Mouse (Mus musculus) Patski (cell line): Measurements from ENCODE around the gene Gm49378. TPM values are rescaled to one million over a fixed set of nuclear protein-coding genes. Genes with fewer than 3 reads are reported as not detected.

Source experiments
- ATAC-seq: fragments of 100-300 bp; one replicate; pipeline ENCODE4 v1.8.0; 2021
- CTCF ChIA-PET: fragments of 350-600 bp; sonication (Branson Sonifier 250); formaldehyde crosslinking; loops from one replicate; lab custom pipeline; 2022; ENCODE audit warnings: inconsistent platforms; lab: Charles Lee
- POLR2A ChIA-PET: fragments of 350-600 bp; sonication (Branson Sonifier 250); formaldehyde crosslinking; loops from one replicate; lab custom pipeline; 2022; ENCODE audit warnings: antibody characterized with exemption, inconsistent platforms; lab: Charles Lee
- DNase-seq: peaks from one replicate; pipeline ENCODE4 v3.0.0-alpha.2; 2011; ENCODE audit warnings: low read depth, low spot score
- H3K27me3 ChIP-seq: fragments of 371-371 bp; one replicate; pipeline ENCODE4 v1.5.1; 2021
- CTCF ChIP-seq: fragments of 100-300 bp; IDR thresholded peaks from one replicate; pipeline ENCODE4 v1.5.1; 2021
- in situ Hi-C: fragments of 300-500 bp; cut with MboI; formaldehyde crosslinking; loops from 3 replicates; pipeline ENCODE4 v1.11.1; 2018; ENCODE audit warnings: low pct_unique_long_range_greater_than_20kb, mixed read lengths
- polyA plus RNA-seq: library from polyadenylated mRNA; unstranded; gene quantifications from one replicate; pipeline ENCODE4 v1.2.3, GENCODE M21; 2021

Gene Gm49378
- polyA plus RNA-seq: 1.5 TPM

- no peak for ATAC-seq
- ChIA-PET CTCF (no interaction called here), POLR2A (no interaction called here)
- no peak for DNase-seq
- no peaks in the 10 kb centered on the region for H3K27me3 ChIP-seq
- TF ChIP-seq CTCF: no peak
- in situ Hi-C loops: no loop called here
Observed at GRCm38 (mm10) chr14:55637795-55638194, at the start of gene Gm49378. Gm49378 (minus strand) TSS chr14:55637895.

GRCm38 (mm10) chr14:55682118-55682493, 44.4 kb upstream of the Gm49378 start:
- POLR2A ChIA-PET: interaction anchor here (0.8 to 2.4 kb wide), 2 partner anchors 9 to 63 kb away, joined by 3 to 14 read pairs; partner anchors contain the start of genes Dhrs1 and Nop9
- TF ChIP-seq CTCF: no peak
- CTCF ChIA-PET: interaction anchor here (0.7 to 8.9 kb wide), 16 partner anchors 10 to 74 kb away, joined by 3 to 80 read pairs (median 4); partner anchors contain the start of genes Dhrs1, Nedd8 and Nop9

GRCm38 (mm10) chr14:55681160-55682117, 43.7 kb upstream of the Gm49378 start, which contains the start of gene Tinf2:
Tinf2 (minus strand) TSS chr14:55681820.
- DNase-seq (peak; percentile 95), ATAC-seq (peak; percentile 84)
- CTCF ChIA-PET: interaction anchor here (0.7 to 8.9 kb wide), 14 partner anchors 9 to 74 kb away, joined by 3 to 80 read pairs (median 4); partner anchors contain the start of genes Dhrs1, Nedd8 and Nop9
- TF ChIP-seq CTCF: no peak
- in situ Hi-C loops: loop anchor here (5.0 kb wide), 1 partner anchor 61 kb away; no protein-coding TSS in a partner anchor
- POLR2A ChIA-PET: interaction anchor here (0.8 to 2.4 kb wide), 3 partner anchors 9 to 64 kb away, joined by 3 to 14 read pairs (median 6); partner anchors contain the start of genes Dhrs1 and Nop9
- no peaks in the 10 kb centered on the region for H3K27me3 ChIP-seq

More at GRCm38 (mm10) chr14:55682118-55682493, 44.4 kb upstream of the Gm49378 start:
- ATAC-seq: no peak
- no peak for DNase-seq
- in situ Hi-C loops: loop anchor here (5.0 kb wide), 1 partner anchor 60 kb away; no protein-coding TSS in a partner anchor
- H3K27me3 ChIP-seq: no peaks in the 10 kb centered on the region

GRCm38 (mm10) chr14:55677615-55678014, 39.9 kb upstream of the Gm49378 start:
- ChIA-PET CTCF (no interaction called here), POLR2A (no interaction called here)
- no peaks in the 10 kb centered on the region for H3K27me3 ChIP-seq
- TF ChIP-seq CTCF: no peak
- ATAC-seq (no peak), DNase-seq (no peak)
- in situ Hi-C loops: no loop called here

- no peak for ATAC-seq
- ChIA-PET POLR2A (interaction anchor here (0.6 to 1.2 kb wide), 4 partner anchors 8 to 809 kb away, joined by 3 to 6 read pairs (median 4); no protein-coding TSS in a partner anchor), CTCF (interaction anchor here (1.3 kb wide), 2 partner anchors 9 to 10 kb away, joined by 3 read pairs; partner anchors contain the start of gene Tinf2)
- no peaks in the 10 kb centered on the region for H3K27me3 ChIP-seq
- TF ChIP-seq CTCF: no peak
- DNase-seq: no peak
- in situ Hi-C loops: no loop called here
Observed at GRCm38 (mm10) chr14:55672741-55673060, 35.0 kb upstream of the Gm49378 start.

GRCm38 (mm10) chr14:55671833-55672740, 34.4 kb upstream of the Gm49378 start, which contains the start of the genes Gmpr2 and Nedd8:
Gmpr2 (plus strand) TSS chr14:55671941.
Nedd8 (minus strand) TSS chr14:55672124.
- in situ Hi-C loops: no loop called here
- no peak for TF ChIP-seq CTCF
- DNase-seq (peak; percentile 77), ATAC-seq (peak; percentile 97)
- H3K27me3 ChIP-seq: no peaks in the 10 kb centered on the region
- ChIA-PET CTCF (interaction anchor here (1.0 to 1.3 kb wide), 4 partner anchors 9 to 115 kb away, joined by 3 to 4 read pairs (median 3); partner anchors contain the start of gene Tinf2), POLR2A (interaction anchor here (0.6 to 1.2 kb wide), 5 partner anchors 8 to 808 kb away, joined by 3 to 6 read pairs (median 3); no protein-coding TSS in a partner anchor)

- DNase-seq: no peak
- no peaks in the 10 kb centered on the region for H3K27me3 ChIP-seq
- ChIA-PET POLR2A (interaction anchor here (0.5 kb wide), 1 partner anchor 12 kb away, joined by 5 read pairs; no protein-coding TSS in a partner anchor), CTCF (interaction anchor here (1.0 to 2.2 kb wide), 4 partner anchors 10 to 114 kb away, joined by 3 to 5 read pairs (median 4); partner anchors contain the start of genes Tinf2 and Tssk4)
- in situ Hi-C loops: no loop called here
- TF ChIP-seq CTCF: no peak
- peak; percentile 10 for ATAC-seq
Observed at GRCm38 (mm10) chr14:55671486-55671832, 33.8 kb upstream of the Gm49378 start.

- no peaks in the 10 kb centered on the region for H3K27me3 ChIP-seq
- no peak for TF ChIP-seq CTCF
- DNase-seq (no peak), ATAC-seq (peak; percentile 22)
- in situ Hi-C loops: no loop called here
- ChIA-PET POLR2A (interaction anchor here (1.2 to 1.6 kb wide), 2 partner anchors 9 to 26 kb away, joined by 3 read pairs; no protein-coding TSS in a partner anchor), CTCF (interaction anchor here (1.3 to 2.8 kb wide), 5 partner anchors 9 to 84 kb away, joined by 3 to 15 read pairs (median 3); no protein-coding TSS in a partner anchor)
Observed at GRCm38 (mm10) chr14:55660636-55661035, 22.9 kb upstream of the Gm49378 start.

GRCm38 (mm10) chr14:55659960-55660573, 22.4 kb upstream of the Gm49378 start, which contains the start of gene Mdp1:
Mdp1 (minus strand) TSS chr14:55660508.
- ChIA-PET POLR2A (interaction anchor here (0.7 to 1.6 kb wide), 3 partner anchors 10 to 25 kb away, joined by 3 to 5 read pairs (median 3); no protein-coding TSS in a partner anchor), CTCF (interaction anchor here (0.6 to 2.8 kb wide), 6 partner anchors 9 to 84 kb away, joined by 3 to 15 read pairs (median 4); partner anchors contain the start of gene Gmpr2)
- DNase-seq: no peak
- TF ChIP-seq CTCF: peak; percentile 85
- no peaks in the 10 kb centered on the region for H3K27me3 ChIP-seq
- in situ Hi-C loops: no loop called here
- ATAC-seq: peak; percentile 89
